Mouse (Mus musculus): ENCODE data around the gene Col4a5.

DNA sequence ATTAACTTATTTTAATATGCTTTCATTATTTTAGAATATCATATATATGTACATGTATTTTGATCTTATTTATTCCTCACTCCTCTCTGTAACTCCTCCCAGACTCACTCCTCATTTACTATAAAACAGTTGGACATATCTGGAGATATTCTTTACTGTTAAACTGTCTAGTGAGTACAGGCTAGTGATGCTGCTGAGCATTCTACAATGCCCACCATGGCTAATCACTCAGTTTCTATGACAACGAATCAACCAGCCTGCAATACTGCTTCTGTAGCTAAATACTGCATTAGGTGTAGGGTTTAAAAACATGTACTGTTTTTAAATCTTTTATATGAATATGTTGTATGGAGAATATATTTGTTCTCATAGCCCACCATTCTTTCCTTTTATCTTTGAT lies 27.9 kb downstream of the Col4a5 start:
- TF ChIP-seq POLR2A (IDR thresholded peaks at IDR 0.05; ENCODE audit: borderline replicate concordance, insufficient read depth, low read length) = no peak
- no peak for TF ChIP-seq CTCF (IDR thresholded peaks at IDR 0.05; ENCODE audit: borderline replicate concordance, insufficient read depth, low read depth, low read length)
